Mouse (Mus musculus): Measurements from ENCODE around the gene Reg2. TPM values are rescaled to one million over a fixed set of nuclear protein-coding genes. Genes with fewer than 3 reads are reported as not detected.
"Not testable (repeated sequence)": the region's sequence is repeated elsewhere in the genome, so short reads cannot be mapped to it uniquely, and the experiment has no call there.

The Reg2 gene
- not detected in 2 replicates for polyA plus RNA-seq (2015; fragmentation: Nextera tagmentation; extraction: Ambion mirVana)

GRCm38 (mm10) chr6:78395323-78395722, at the start of gene Reg2:
Gene Reg2, plus strand, starts transcription at chr6:78395623.
- WGBS, result 99% methylated on average over 4 of the region's 17 CpGs
- not testable (repeated sequence) for H3K4me2 ChIP-seq; H3K9me3 ChIP-seq; ATAC-seq (ENCODE audit: insufficient number of reproducible peaks, low FRiP score, low TSS enrichment, low read depth); H3K9ac ChIP-seq; H3K4me3 ChIP-seq; H3K27ac ChIP-seq; H3K36me3 ChIP-seq; H3K27me3 ChIP-seq; H3K4me1 ChIP-seq

- Histone ChIP-seq H3K4me1 (no peaks in the 10 kb centered on the region), H3K9me3 (no peaks in the 10 kb centered on the region), H3K4me3 (no peak overlapping the region), H3K9ac (no peak overlapping the region), H3K4me2 (no peak overlapping the region), H3K27ac (no peak overlapping the region), H3K36me3 (no peaks in the 10 kb centered on the region), H3K27me3 (no peaks in the 10 kb centered on the region)
- WGBS, result 62% methylated on average over 2 of the region's 2 CpGs
- no peak for ATAC-seq (ENCODE audit: insufficient number of reproducible peaks, low FRiP score, low TSS enrichment, low read depth)
These were observed 33.4 kb upstream of the Reg2 start for GRCm38 (mm10) chr6:78361971-78362563.

- H3K4me1 ChIP-seq, result no peaks in the 10 kb centered on the region
- H3K27me3 ChIP-seq, result no peaks in the 10 kb centered on the region
- 89% methylated on average over 2 of the region's 2 CpGs for WGBS
- no peak within 1 kb of the TSS for H3K9ac ChIP-seq
- no peaks in the 10 kb centered on the region for H3K36me3 ChIP-seq
- ATAC-seq (ENCODE audit: insufficient number of reproducible peaks, low FRiP score, low TSS enrichment, low read depth), result no peak
- H3K4me2 ChIP-seq, result no peak within 1 kb of the TSS
- H3K9me3 ChIP-seq, result no peaks in the 10 kb centered on the region
- H3K27ac ChIP-seq, result no peak within 1 kb of the TSS
- H3K4me3 ChIP-seq, result no peak within 1 kb of the TSS
These were observed 25.1 kb upstream of the Reg2 start, which contains the start of gene Reg3b for GRCm38 (mm10) chr6:78370357-78370756. Gene Reg3b, plus strand, starts transcription at chr6:78370657.

GRCm38 (mm10) chr6:78378765-78379164, 16.7 kb upstream of the Reg2 start, which contains the start of gene Reg3d:
Gene Reg3d, minus strand, starts transcription at chr6:78378865.
- Histone ChIP-seq H3K4me3 (no peak within 1 kb of the TSS), H3K27me3 (no peaks in the 10 kb centered on the region), H3K4me2 (no peak within 1 kb of the TSS), H3K36me3 (no peaks in the 10 kb centered on the region), H3K27ac (no peak within 1 kb of the TSS), H3K9me3 (no peaks in the 10 kb centered on the region), H3K9ac (no peak within 1 kb of the TSS), H3K4me1 (no peaks in the 10 kb centered on the region)
- WGBS, result 55% methylated on average over 2 of the region's 2 CpGs
- no peak for ATAC-seq (ENCODE audit: insufficient number of reproducible peaks, low FRiP score, low TSS enrichment, low read depth)

- Histone ChIP-seq H3K27ac (no peak within 1 kb of the TSS), H3K4me1 (no peaks in the 10 kb centered on the region), H3K4me3 (no peak within 1 kb of the TSS), H3K27me3 (no peaks in the 10 kb centered on the region), H3K9ac (no peak within 1 kb of the TSS), H3K36me3 (no peaks in the 10 kb centered on the region), H3K4me2 (no peak within 1 kb of the TSS), H3K9me3 (no peaks in the 10 kb centered on the region)
- ATAC-seq (ENCODE audit: insufficient number of reproducible peaks, low FRiP score, low TSS enrichment, low read depth), result no peak
These were observed 15.0 kb upstream of the Reg2 start, which contains the start of gene Reg3a for GRCm38 (mm10) chr6:78380409-78380808. Gene Reg3a, plus strand, starts transcription at chr6:78380709.

- Histone ChIP-seq H3K9ac (no peak overlapping the region), H3K27ac (no peak overlapping the region), H3K4me2 (no peak overlapping the region), H3K4me3 (no peak overlapping the region), H3K9me3 (no peaks in the 10 kb centered on the region), H3K27me3 (no peaks in the 10 kb centered on the region), H3K36me3 (no peaks in the 10 kb centered on the region), H3K4me1 (no peaks in the 10 kb centered on the region)
- no peak for ATAC-seq (ENCODE audit: insufficient number of reproducible peaks, low FRiP score, low TSS enrichment, low read depth)
- 80% methylated on average over 3 of the region's 3 CpGs for WGBS
These were observed 9.8 kb upstream of the Reg2 start for GRCm38 (mm10) chr6:78385609-78386008.

- not testable (repeated sequence) for H3K9me3 ChIP-seq; H3K27ac ChIP-seq; ATAC-seq (ENCODE audit: insufficient number of reproducible peaks, low FRiP score, low TSS enrichment, low read depth)
These were observed 27.0 kb downstream of the Reg2 start, which contains the start of gene Reg1 for GRCm38 (mm10) chr6:78422411-78422810. Gene Reg1, plus strand, starts transcription at chr6:78422711.

GRCm38 (mm10) chr6:78425497-78425896, 30.1 kb downstream of the Reg2 start:
- H3K36me3 ChIP-seq, result no peaks in the 10 kb centered on the region
- no peak overlapping the region for H3K4me3 ChIP-seq
- no peak overlapping the region for H3K9ac ChIP-seq
- no peak for ATAC-seq (ENCODE audit: insufficient number of reproducible peaks, low FRiP score, low TSS enrichment, low read depth)
- H3K4me2 ChIP-seq, result no peak overlapping the region
- H3K4me1 ChIP-seq, result no peaks in the 10 kb centered on the region
- H3K9me3 ChIP-seq, result no peaks in the 10 kb centered on the region
- WGBS, result 76% methylated on average over 3 of the region's 3 CpGs
- no peaks in the 10 kb centered on the region for H3K27me3 ChIP-seq
- H3K27ac ChIP-seq, result no peak overlapping the region

More at GRCm38 (mm10) chr6:78422411-78422810, 27.0 kb downstream of the Reg2 start, which contains the start of gene Reg1:
- H3K4me1 ChIP-seq, H3K4me3 ChIP-seq, H3K9ac ChIP-seq, H3K4me2 ChIP-seq, H3K36me3 ChIP-seq, H3K27me3 ChIP-seq: not testable (repeated sequence)

GRCm38 (mm10) chr6:78447202-78447601, 51.8 kb downstream of the Reg2 start:
- no peaks in the 10 kb centered on the region for H3K4me1 ChIP-seq
- H3K4me2 ChIP-seq, result no peak overlapping the region
- H3K9ac ChIP-seq, result no peak overlapping the region
- no peaks in the 10 kb centered on the region for H3K36me3 ChIP-seq
- H3K27me3 ChIP-seq, result no peaks in the 10 kb centered on the region
- H3K4me3 ChIP-seq, result no peak overlapping the region
- H3K27ac ChIP-seq, result no peak overlapping the region
- WGBS, result 49% methylated on average over 1 of the region's 1 CpGs
- no peak for ATAC-seq (ENCODE audit: insufficient number of reproducible peaks, low FRiP score, low TSS enrichment, low read depth)
- no peaks in the 10 kb centered on the region for H3K9me3 ChIP-seq

GRCm38 (mm10) chr6:78448409-78448808, 53.0 kb downstream of the Reg2 start:
- H3K4me1 ChIP-seq, result no peaks in the 10 kb centered on the region

GRCm38 (mm10) chr6:78452804-78453203, 57.4 kb downstream of the Reg2 start:
- Histone ChIP-seq H3K36me3 (no peaks in the 10 kb centered on the region), H3K4me1 (no peaks in the 10 kb centered on the region), H3K4me3 (no peak overlapping the region), H3K27me3 (no peaks in the 10 kb centered on the region), H3K27ac (no peak overlapping the region), H3K9me3 (no peaks in the 10 kb centered on the region), H3K9ac (no peak overlapping the region), H3K4me2 (no peak overlapping the region)
- WGBS, result 90% methylated on average over 2 of the region's 2 CpGs
- no peak for ATAC-seq (ENCODE audit: insufficient number of reproducible peaks, low FRiP score, low TSS enrichment, low read depth)

More at GRCm38 (mm10) chr6:78448409-78448808, 53.0 kb downstream of the Reg2 start:
- no peaks in the 10 kb centered on the region for H3K27me3 ChIP-seq
- no peak overlapping the region for H3K4me2 ChIP-seq
- H3K27ac ChIP-seq, result no peak overlapping the region
- no peaks in the 10 kb centered on the region for H3K9me3 ChIP-seq
- H3K9ac ChIP-seq, result no peak overlapping the region
- H3K36me3 ChIP-seq, result no peaks in the 10 kb centered on the region
- no peak overlapping the region for H3K4me3 ChIP-seq
- no peak for ATAC-seq (ENCODE audit: insufficient number of reproducible peaks, low FRiP score, low TSS enrichment, low read depth)

Data from limb, embryonic 15.5 days (tissue).